Mouse (Mus musculus): ENCODE results near the gene Gm49388.

GRCm38 (mm10) chr7:127842001-127842718 is 56.8 kb downstream of the Gm49388 start:
- TF ChIP-seq E2F4 (IDR thresholded peaks at IDR 0.05; ENCODE audit: insufficient read depth) (no peak), POLR2A (IDR thresholded peaks at IDR 0.05; ENCODE audit: insufficient read length, low read depth) (peak; percentile 63), CEBPB (IDR thresholded peaks at IDR 0.05; ENCODE audit: insufficient read depth, poor library complexity, severe bottlenecking) (no peak)

Data from myocyte (in vitro differentiated cells).